Mouse (Mus musculus) heart, postnatal 0 days (tissue): ENCODE measurements around the gene R3hdm1.

Source experiments
- CTCF ChIP-seq: IDR thresholded peaks from 2 replicates; pipeline ENCODE4 v1.5.1; 2016; ENCODE audit warnings: antibody characterized with exemption, control low read depth, low read depth
- EP300 ChIP-seq: IDR thresholded peaks from 2 replicates; pipeline ENCODE4 v1.6.1; 2016; ENCODE audit warnings: antibody characterized with exemption, low read depth

GRCm38 (mm10) chr1:128243627-128243995 is 140.5 kb downstream of the R3hdm1 start, which contains the start of gene Ubxn4:
- TF ChIP-seq CTCF (no peak), EP300 (no peak)
